Comparison of ENCODE assay signal across 13 mouse cellular contexts in genomic region chr2:178155917-178156282, GRCm38 (mm10). TPM values are rescaled to one million over a fixed set of nuclear protein-coding genes. Genes with fewer than 3 reads are reported as not detected.
A peak's percentile ranks its signal among the peaks of the same experiment; 100 is the strongest.
DNase-seq lines count a peak whose midpoint lies in the region; ATAC-seq and TF ChIP-seq lines count a peak whose summit lies in the region.
"Had no signal": no experiment of that assay in that cellular context is flagged by ENCODE, and none has a peak within 500 bp of the region (broad histone marks: within the 10 kb centered on the region; RNA-seq: fewer than 3 reads in every experiment).

No protein-coding gene starts in this region.

- intact Hi-C loops in gastrocnemius, postnatal 14 days (cut with DNase I; ENCODE audit: low total_unique reads) = no loop called here
- intact Hi-C loops in gastrocnemius, postnatal 36 days (cut with DNase I) = no loop called here

- ATAC-seq in heart, embryonic 12.5 days (ENCODE audit: insufficient number of reproducible peaks, low FRiP score) = peak; percentile 81
- no peak for ATAC-seq in monocyte, adult 5-6 weeks (replicated peaks; ENCODE audit: insufficient number of reproducible peaks, low FRiP score, low TSS enrichment, poor library complexity, severe bottlenecking)
- ATAC-seq: liver, embryonic 12.5 days had no signal

- WGBS in heart, embryonic 12.5 days = 23% methylated on average over 1 of the region's 1 CpGs
- 52% methylated on average over 1 of the region's 1 CpGs for WGBS in lung, adult 2 months

- no peak overlapping the region for H3K27ac ChIP-seq in heart, embryonic 12.5 days (ENCODE audit: poor library complexity, severe bottlenecking)
- H3K27ac ChIP-seq: hindbrain, embryonic 15.5 days; kidney, embryonic 15.5 days; liver, embryonic 12.5 days had no signal

- peaks cover 47% of the 10 kb centered on the region for H3K27me3 ChIP-seq in heart, embryonic 12.5 days (replicated peaks)
- H3K27me3 ChIP-seq: hindbrain, embryonic 15.5 days; kidney, embryonic 15.5 days had no signal

- no peak overlapping the region for H3K4me3 ChIP-seq in heart, embryonic 12.5 days
- H3K4me3 ChIP-seq in lung, adult 2 months (replicated peaks; ENCODE audit: extremely low read depth, low read depth, low read length) = no peak overlapping the region
- H3K4me3 ChIP-seq: hindbrain, embryonic 15.5 days; kidney, embryonic 15.5 days; liver, embryonic 12.5 days had no signal

- peaks cover 17% of the 10 kb centered on the region for H3K4me1 ChIP-seq in heart, embryonic 12.5 days (replicated peaks)
- no peaks in the 10 kb centered on the region for H3K4me1 ChIP-seq in lung, adult 2 months (ENCODE audit: control insufficient read depth, insufficient read depth, low read length)
- H3K4me1 ChIP-seq: kidney, embryonic 15.5 days; liver, embryonic 12.5 days had no signal

- TF ChIP-seq POLR2A in lung, adult 2 months (IDR thresholded peaks at IDR 0.05; ENCODE audit: borderline replicate concordance, extremely low read depth, low read depth, low read length) = no peak

- H3K4me2 ChIP-seq in heart, embryonic 12.5 days = no peak overlapping the region
- H3K4me2 ChIP-seq: hindbrain, embryonic 15.5 days; kidney, embryonic 15.5 days; liver, embryonic 12.5 days; midbrain, embryonic 11.5 days had no signal

- H3K9ac ChIP-seq in heart, embryonic 12.5 days = no peak overlapping the region
- H3K9ac ChIP-seq: hindbrain, embryonic 15.5 days; kidney, embryonic 15.5 days; liver, embryonic 12.5 days had no signal

- H3K36me3 ChIP-seq in heart, embryonic 12.5 days = no peaks in the 10 kb centered on the region
- H3K36me3 ChIP-seq: hindbrain, embryonic 15.5 days; kidney, embryonic 15.5 days; liver, embryonic 12.5 days had no signal

- H3K9me3 ChIP-seq in heart, embryonic 12.5 days (replicated peaks) = no peaks in the 10 kb centered on the region
- H3K9me3 ChIP-seq: hindbrain, embryonic 15.5 days; kidney, embryonic 15.5 days; liver, embryonic 12.5 days had no signal

- peak; percentile 30 for DNase-seq in gastrocnemius, postnatal 14 days
- DNase-seq in gastrocnemius, postnatal 36 days = no peak
- peak; percentile 97 for DNase-seq in heart, adult 11 months
- DNase-seq in lung, adult 2 months = peak; percentile 10
- DNase-seq in ovary, postnatal 36 days (ENCODE audit: low spot score) = no peak
- no peak for DNase-seq in adrenal gland, postnatal 14 days
- DNase-seq: thymus, postnatal 25 days had no signal

- TF ChIP-seq CTCF in lung, adult 2 months (IDR thresholded peaks at IDR 0.05; ENCODE audit: insufficient read depth, low read length) = no peak

RNA-seq across cellular contexts. Expression of gene Phactr3, which starts 37.1 kb away (rescaled TPM):
- total RNA-seq in gastrocnemius, postnatal 14 days (2021) = under 1 TPM in 1 of 2 experiments, not detected in 1; 0.10 TPM
- not detected for total RNA-seq in gastrocnemius, postnatal 36 days (2021)
- polyA plus RNA-seq in heart, embryonic 12.5 days (2016; fragmentation: Nextera tagmentation; extraction: Ambion mirVana) = 10.1 TPM in 2 replicates
- 0.20 and 0.38 TPM in 2 replicates for polyA plus RNA-seq in lung, adult 2 months (2012; rRNA removed)
- 1.5 and 4.1 TPM in 2 replicates for total RNA-seq in adrenal gland, postnatal 14 days (2021)
- 62.1 to 93.8 TPM (median 74.6 TPM) in 3 replicates for total RNA-seq in monocyte, adult 5-6 weeks (2017)

Comparison
In these comparisons a context has a peak if more than half of its experiments do, and no peak if none do; other contexts are left out.
1. DNase-seq: peak in gastrocnemius, postnatal 14 days (single experiment), heart, adult 11 months (single experiment) and lung, adult 2 months (single experiment); none in gastrocnemius, postnatal 36 days (0 of 2), ovary, postnatal 36 days (single experiment) and adrenal gland, postnatal 14 days (single experiment).
2. RNA of gene Phactr3, which starts 37.1 kb away (total RNA-seq): 62.1 to 93.8 TPM in monocyte, adult 5-6 weeks; 1.5 to 4.1 TPM in adrenal gland, postnatal 14 days, 0.10 TPM in gastrocnemius, postnatal 14 days and not detected in gastrocnemius, postnatal 36 days; every median in the first group is over 10 times any median in the second.